Mouse (Mus musculus) olfactory bulb, adult 2 months (tissue): ENCODE results near the gene Slco2b1.
"Not testable (repeated sequence)": the region's sequence is repeated elsewhere in the genome, so short reads cannot be mapped to it uniquely, and the experiment has no call there.

Experiments used
- CTCF ChIP-seq: fragments of 200-500 bp; IDR thresholded peaks from 2 replicates; pipeline ENCODE4 v1.5.1; 2012; ENCODE audit warnings: low read depth, mild to moderate bottlenecking, low read length, moderate library complexity; ENCODE audit not compliant: insufficient read depth
- POLR2A ChIP-seq: fragments of 200-500 bp; IDR thresholded peaks from 2 replicates; pipeline ENCODE4 v1.6.1; 2012; ENCODE audit warnings: mild to moderate bottlenecking, low read depth, low read length, moderate library complexity; ENCODE audit not compliant: insufficient read depth

DNA sequence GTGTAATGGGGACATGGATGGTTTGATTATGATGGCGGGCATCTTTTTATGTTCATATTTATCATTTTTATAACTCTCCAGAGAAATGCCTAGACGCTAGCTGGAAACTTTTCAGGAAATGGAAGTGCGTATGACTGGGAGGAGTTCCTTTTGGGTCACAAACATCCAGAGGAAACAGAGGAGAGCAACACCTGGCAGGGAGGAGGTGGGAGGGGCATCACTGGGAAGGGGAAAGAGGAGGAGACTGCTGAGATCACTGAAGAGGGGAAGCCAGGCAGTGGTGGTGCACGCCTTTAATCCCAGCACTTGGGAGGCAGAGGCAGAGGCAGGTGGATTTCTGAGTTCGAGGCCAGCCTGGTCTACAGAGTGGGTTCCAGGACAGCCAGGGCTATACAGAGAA, 16.7 kb downstream of the Slco2b1 start:
- TF ChIP-seq CTCF, POLR2A: not testable (repeated sequence)
